Mouse (Mus musculus): ENCODE data around the gene Tsga13. TPM values are rescaled to one million over a fixed set of nuclear protein-coding genes. Genes with fewer than 3 reads are reported as not detected.

The Tsga13 gene
- polyA plus RNA-seq, 1 experiment from 2014 or later: 0.15 TPM

GRCm38 (mm10) chr6:30849818-30850217 is 65.6 kb downstream of the Tsga13 start:
- Histone ChIP-seq H3K4me3 (replicated peaks) (no peak overlapping the region), H3K9ac (no peak overlapping the region), H3K4me1 (no peaks in the 10 kb centered on the region), H3K9me3 (no peaks in the 10 kb centered on the region), H3K27ac (no peak overlapping the region), H3K36me3 (0 out of 2 replicates have a peak, but pooled peaks cover 6% of the 10 kb centered on the region), H3K4me2 (no peak overlapping the region), H3K27me3 (replicated peaks) (no peaks in the 10 kb centered on the region)
- 66% methylated on average over 2 of the region's 2 CpGs for WGBS
- ATAC-seq (ENCODE audit: insufficient read depth, low FRiP score, low read depth): no peak

Other genes with a start within 250 kb of the Tsga13 start
- 10.0 and 11.5 TPM in 2 replicates for gene Cep41, start 221.8 kb downstream of the Tsga13 start, polyA plus RNA-seq (2015; fragmentation: Nextera tagmentation; extraction: Ambion mirVana)
- 780 and 950 TPM in 2 replicates for gene Mest, start 192.0 kb downstream of the Tsga13 start, polyA plus RNA-seq (2015; fragmentation: Nextera tagmentation; extraction: Ambion mirVana)
- gene Copg2, start 18.8 kb downstream of the Tsga13 start, polyA plus RNA-seq (2015; fragmentation: Nextera tagmentation; extraction: Ambion mirVana): 18.0 and 18.2 TPM in 2 replicates
- gene Klf14, start 43.5 kb upstream of the Tsga13 start, polyA plus RNA-seq (2015; fragmentation: Nextera tagmentation; extraction: Ambion mirVana): 4.3 and 6.1 TPM in 2 replicates